Mouse (Mus musculus): ENCODE results near the gene Wnt6.

- TF ChIP-seq POLR2A (IDR thresholded peaks at IDR 0.05; ENCODE audit: extremely low read depth, insufficient read depth, low read length) = no peak
- TF ChIP-seq CTCF (IDR thresholded peaks at IDR 0.05; ENCODE audit: extremely low read depth, insufficient read depth, low read length) = no peak
Observed at GRCm38 (mm10) chr1:74740846-74741245, 30.8 kb upstream of the Wnt6 start.

All from cortical plate, adult 2 months (tissue).